Mouse (Mus musculus): Measurements from ENCODE around the gene Vamp4. TPM values are rescaled to one million over a fixed set of nuclear protein-coding genes. Genes with fewer than 3 reads are reported as not detected.

The Vamp4 gene
- polyA plus RNA-seq, 1 experiment from 2014 or later, result 52.5 TPM

- DNase-seq (ENCODE audit: low spot score), result no peak
- 90% methylated on average over 4 of the region's 4 CpGs for WGBS
- Histone ChIP-seq H3K27me3 (ENCODE audit: insufficient read depth, poor library complexity, severe bottlenecking) (no peaks in the 10 kb centered on the region), H3K36me3 (no peaks in the 10 kb centered on the region), H3K27ac (no peak overlapping the region), H3K4me1 (replicated peaks) (peaks cover 6% of the 10 kb centered on the region), H3K4me3 (no peak overlapping the region), H3K9me3 (no peaks in the 10 kb centered on the region)
These were observed 68.2 kb downstream of the Vamp4 start for GRCm38 (mm10) chr1:162638535-162638934.

GRCm38 (mm10) chr1:162639051-162639750, 68.9 kb downstream of the Vamp4 start, which contains the start of gene Myoc:
Gene Myoc (plus strand): TSS chr1:162639155.
- WGBS, result 84% methylated on average over 10 of the region's 10 CpGs
- Histone ChIP-seq H3K36me3 (no peaks in the 10 kb centered on the region), H3K9me3 (no peaks in the 10 kb centered on the region), H3K4me1 (replicated peaks) (peaks cover 6% of the 10 kb centered on the region), H3K4me3 (no peak within 1 kb of the TSS), H3K27me3 (ENCODE audit: insufficient read depth, poor library complexity, severe bottlenecking) (no peaks in the 10 kb centered on the region), H3K27ac (no peak within 1 kb of the TSS; the same call in 1 of the 2 replicates)
- no peak for DNase-seq (ENCODE audit: low spot score)

- H3K4me1 ChIP-seq (replicated peaks), result peaks cover 6% of the 10 kb centered on the region
- no peak overlapping the region for H3K4me3 ChIP-seq
- no peaks in the 10 kb centered on the region for H3K27me3 ChIP-seq (ENCODE audit: insufficient read depth, poor library complexity, severe bottlenecking)
- 90% methylated on average over 1 of the region's 1 CpGs for WGBS
- H3K36me3 ChIP-seq, result no peaks in the 10 kb centered on the region
- H3K27ac ChIP-seq, result no peak overlapping the region
- no peaks in the 10 kb centered on the region for H3K9me3 ChIP-seq
- DNase-seq (ENCODE audit: low spot score), result no peak
These were observed 69.5 kb downstream of the Vamp4 start for GRCm38 (mm10) chr1:162639861-162640260.

GRCm38 (mm10) chr1:162642591-162642990, 72.3 kb downstream of the Vamp4 start:
- Histone ChIP-seq H3K9me3 (no peaks in the 10 kb centered on the region), H3K27ac (no peak overlapping the region), H3K36me3 (no peaks in the 10 kb centered on the region), H3K27me3 (ENCODE audit: insufficient read depth, poor library complexity, severe bottlenecking) (no peaks in the 10 kb centered on the region), H3K4me1 (replicated peaks) (peaks cover 4% of the 10 kb centered on the region; the same call in 1 of the 2 replicates), H3K4me3 (no peak overlapping the region)
- no peak for DNase-seq (ENCODE audit: low spot score)
- WGBS, result 69% methylated on average over 3 of the region's 3 CpGs

- Histone ChIP-seq H3K27me3 (ENCODE audit: insufficient read depth, poor library complexity, severe bottlenecking) (no peaks in the 10 kb centered on the region), H3K36me3 (no peaks in the 10 kb centered on the region), H3K9me3 (no peaks in the 10 kb centered on the region), H3K4me1 (replicated peaks) (peaks cover 4% of the 10 kb centered on the region; the same call in 1 of the 2 replicates), H3K27ac (no peak overlapping the region), H3K4me3 (no peak overlapping the region)
- no peak for DNase-seq (ENCODE audit: low spot score)
- WGBS, result 49% methylated on average over 4 of the region's 4 CpGs
These were observed 73.4 kb downstream of the Vamp4 start for GRCm38 (mm10) chr1:162643752-162644151.

- Histone ChIP-seq H3K27ac (no peak overlapping the region), H3K9me3 (no peaks in the 10 kb centered on the region), H3K4me1 (replicated peaks) (0 out of 2 replicates have a peak, but pooled peaks cover 4% of the 10 kb centered on the region), H3K27me3 (ENCODE audit: insufficient read depth, poor library complexity, severe bottlenecking) (no peaks in the 10 kb centered on the region), H3K4me3 (no peak overlapping the region), H3K36me3 (no peaks in the 10 kb centered on the region)
- DNase-seq (ENCODE audit: low spot score), result no peak
- WGBS, result 81% methylated on average over 10 of the region's 10 CpGs
These were observed 75.9 kb downstream of the Vamp4 start for GRCm38 (mm10) chr1:162646083-162646686.

GRCm38 (mm10) chr1:162648416-162648815, 78.1 kb downstream of the Vamp4 start:
- Histone ChIP-seq H3K9me3 (no peaks in the 10 kb centered on the region), H3K4me3 (no peak overlapping the region), H3K4me1 (replicated peaks) (0 out of 2 replicates have a peak, but pooled peaks cover 4% of the 10 kb centered on the region), H3K36me3 (no peaks in the 10 kb centered on the region), H3K27me3 (ENCODE audit: insufficient read depth, poor library complexity, severe bottlenecking) (no peaks in the 10 kb centered on the region), H3K27ac (no peak overlapping the region)
- no peak for DNase-seq (ENCODE audit: low spot score)
- WGBS, result 95% methylated on average over 14 of the region's 14 CpGs

Other genes starting within 250 kb of the Vamp4 start
- 2.6 and 7.5 TPM in 2 replicates for gene Dnm3, start 92.5 kb upstream of the Vamp4 start, polyA plus RNA-seq (2016; fragmentation: Nextera tagmentation; extraction: Ambion mirVana)
- 21.3 and 27.8 TPM in 2 replicates for gene Mettl13, start 22.0 kb upstream of the Vamp4 start, polyA plus RNA-seq (2016; fragmentation: Nextera tagmentation; extraction: Ambion mirVana)
- 0.09 and 0.10 TPM in 2 replicates for gene Myoc, start 68.6 kb downstream of the Vamp4 start, polyA plus RNA-seq (2016; fragmentation: Nextera tagmentation; extraction: Ambion mirVana)
- gene Myocos, start 87.7 kb downstream of the Vamp4 start, polyA plus RNA-seq (2016; fragmentation: Nextera tagmentation; extraction: Ambion mirVana), result not detected in 2 replicates
- 134 and 143 TPM in 2 replicates for gene Prrc2c, start 170.0 kb downstream of the Vamp4 start, polyA plus RNA-seq (2016; fragmentation: Nextera tagmentation; extraction: Ambion mirVana)
- 0.27 and 0.36 TPM in 2 replicates for gene Fmo4, start 243.5 kb downstream of the Vamp4 start, polyA plus RNA-seq (2016; fragmentation: Nextera tagmentation; extraction: Ambion mirVana)

All from hindbrain, embryonic 10.5 days (tissue).